Mouse (Mus musculus): ENCODE results near the gene Pipox.

DNA sequence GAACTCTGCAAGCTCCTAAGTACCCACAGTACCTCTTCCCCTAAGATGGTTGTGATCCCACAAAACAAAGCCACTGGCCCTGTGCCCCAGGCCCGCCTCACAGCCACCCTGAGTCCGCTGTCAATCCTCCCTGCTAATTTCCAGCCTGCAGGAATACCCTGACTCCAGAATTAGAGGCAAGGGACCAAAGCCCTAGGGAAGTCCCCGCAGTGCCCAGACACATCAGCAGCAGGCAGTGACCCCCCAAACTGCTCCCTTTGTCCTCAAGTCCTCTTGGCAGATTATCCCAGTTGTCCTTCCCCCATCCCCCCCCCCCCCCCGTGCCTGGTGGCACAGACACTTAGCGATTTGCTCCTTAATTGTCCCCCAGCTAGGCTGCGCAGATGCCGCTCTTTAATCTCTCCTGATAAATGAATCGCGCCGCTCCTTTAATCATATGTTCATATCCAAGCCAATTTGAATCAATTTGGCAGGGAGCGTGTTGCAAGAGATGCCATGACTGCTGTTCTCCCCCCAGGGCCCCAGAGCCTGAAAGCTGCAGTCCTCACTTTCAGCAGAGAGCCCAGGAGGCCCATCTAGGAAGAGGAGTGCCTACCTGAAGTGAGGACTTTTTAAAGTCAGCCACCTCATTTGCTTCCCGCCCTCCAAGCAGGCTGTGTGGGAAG lies 26.3 kb downstream of the Pipox start:
- TF ChIP-seq CTCF (IDR thresholded peaks at IDR 0.05; ENCODE audit: extremely low read depth, insufficient read depth, low read length) (no peak), POLR2A (IDR thresholded peaks at IDR 0.05; ENCODE audit: extremely low read depth, insufficient read depth, low read length) (no peak)
